Mouse (Mus musculus) heart, embryonic 13.5 days (tissue): ENCODE measurements around the gene Rasd1. TPM values are rescaled to one million over a fixed set of nuclear protein-coding genes. Genes with fewer than 3 reads are reported as not detected.
A peak's percentile ranks its signal among the peaks of the same experiment; 100 is the strongest.

Experiments
- ATAC-seq: fragments of 200-750 bp; cut with Nextera tagmentation; 2 replicates; pipeline ENCODE4 v1.8.0; 2017; ENCODE audit warnings: moderate TSS enrichment; ENCODE audit not compliant: insufficient number of reproducible peaks, low FRiP score, low TSS enrichment; ENCODE audit errors: extremely low read depth
- H3K27ac ChIP-seq: fragments of 300-500 bp; sonication (generic); replicated peaks from 2 replicates; pipeline ENCODE4 v1.5.1; 2015; ENCODE audit warnings: moderate library complexity, mild to moderate bottlenecking, inconsistent platforms
- H3K27me3 ChIP-seq: fragments of 300-500 bp; sonication (generic); replicated peaks from 2 replicates; pipeline ENCODE4 v1.6.1; 2015; ENCODE audit warnings: mild to moderate bottlenecking, inconsistent platforms
- H3K36me3 ChIP-seq: fragments of 300-500 bp; sonication (generic); 2 replicates; pipeline ENCODE4 v1.6.1; 2015; ENCODE audit warnings: mild to moderate bottlenecking, inconsistent platforms
- H3K4me1 ChIP-seq: fragments of 300-500 bp; sonication (generic); 2 replicates; pipeline ENCODE4 v1.6.1; 2015; ENCODE audit warnings: inconsistent platforms
- H3K4me2 ChIP-seq: fragments of 300-500 bp; sonication (generic); 2 replicates; pipeline ENCODE4 v1.6.1; 2015; ENCODE audit warnings: inconsistent platforms, mild to moderate bottlenecking, moderate library complexity
- H3K4me3 ChIP-seq: fragments of 300-500 bp; sonication (generic); 2 replicates; pipeline ENCODE4 v1.5.1; 2015; ENCODE audit warnings: moderate library complexity, mild to moderate bottlenecking, inconsistent platforms
- H3K9ac ChIP-seq: fragments of 300-500 bp; sonication (generic); 2 replicates; pipeline ENCODE4 v1.6.1; 2015; ENCODE audit warnings: inconsistent platforms, mild to moderate bottlenecking, moderate library complexity
- H3K9me3 ChIP-seq: fragments of 300-500 bp; sonication (generic); 2 replicates; pipeline ENCODE4 v1.6.1; 2016; ENCODE audit warnings: inconsistent platforms
- WGBS: fragments of 180-500 bp; shearing (Covaris S2); methylation state at CpG from one replicate; pipeline ENCODE4 v1.1.7; 2015; ENCODE audit warnings: mixed read lengths; 5-methylcytosine and 5-hydroxymethylcytosine counted together
- polyA plus RNA-seq: library from polyadenylated mRNA; unstranded; fragments of >200 nt; fragmentation: Nextera tagmentation; extraction: Ambion mirVana; gene quantifications from 2 replicates; pipeline ENCODE4 v1.2.1, GENCODE M21; 2015

Rasd1 gene
- 8.0 and 8.3 TPM in 2 replicates for polyA plus RNA-seq

DNA sequence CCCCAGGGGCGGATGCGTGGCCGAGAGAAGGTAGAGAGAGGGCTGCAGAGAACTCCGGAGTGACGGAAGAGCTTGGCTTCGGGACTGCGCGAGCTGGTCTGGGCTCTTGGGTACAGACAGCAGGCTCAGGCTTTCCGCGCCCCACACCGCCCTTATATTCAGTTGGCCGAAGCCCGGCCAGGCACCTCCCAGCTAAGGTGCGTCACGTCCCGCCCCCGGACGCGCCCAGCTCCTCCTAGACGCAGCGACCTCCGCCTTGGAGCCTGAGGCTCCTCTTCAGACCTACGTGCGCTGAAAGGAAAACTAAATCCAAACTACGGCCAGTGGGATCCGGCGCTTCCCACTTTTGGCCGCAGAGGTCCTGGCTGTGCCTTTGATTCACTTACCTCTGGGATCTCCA lies at the start of gene Rasd1:
Gene Rasd1 (minus strand): TSS at position 127 of the 400 bp plus-strand sequence.
- Histone ChIP-seq H3K27me3 (peaks cover 13% of the 10 kb centered on the region; the same call in 1 of the 2 replicates), H3K27ac (peak within 1 kb of the TSS; percentile 87), H3K9ac (peak within 1 kb of the TSS; percentile 77), H3K36me3 (peaks cover 25% of the 10 kb centered on the region), H3K9me3 (no peaks in the 10 kb centered on the region), H3K4me1 (peaks cover 60% of the 10 kb centered on the region), H3K4me2 (peak within 1 kb of the TSS; percentile 80), H3K4me3 (peak within 1 kb of the TSS; percentile 57)
- ATAC-seq = peak; percentile 63
- under 1% methylated on average over 28 of the region's 28 CpGs for WGBS

DNA sequence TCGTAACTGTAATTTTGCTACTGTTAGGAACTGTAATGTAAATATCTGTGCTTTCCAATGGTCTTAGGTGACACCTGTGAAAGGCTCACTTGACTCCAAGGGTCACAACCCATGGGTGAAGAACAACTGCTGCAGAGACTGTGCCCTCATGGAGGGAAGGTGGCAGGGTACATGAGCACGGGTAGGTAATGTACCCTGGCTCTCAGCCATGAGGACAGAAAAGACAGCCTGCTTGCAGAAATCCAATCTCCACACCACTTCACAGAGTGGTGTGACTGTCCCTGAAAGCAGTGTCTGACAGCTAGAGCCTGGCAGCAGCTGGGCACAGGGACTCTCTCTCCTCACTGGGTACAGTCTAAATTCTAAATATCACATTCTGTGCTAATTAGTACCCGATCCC lies 46.8 kb upstream of the Rasd1 start:
- Histone ChIP-seq H3K27ac (no peak overlapping the region), H3K27me3 (no peaks in the 10 kb centered on the region), H3K4me3 (no peak overlapping the region), H3K9ac (0 out of 2 replicates have a peak overlapping the region, but pooled peaks have one; percentile 33), H3K4me1 (0 out of 2 replicates have a peak, but pooled peaks cover 10% of the 10 kb centered on the region), H3K9me3 (no peaks in the 10 kb centered on the region), H3K4me2 (no peak overlapping the region), H3K36me3 (no peaks in the 10 kb centered on the region)
- 66% methylated on average over 3 of the region's 3 CpGs for WGBS
- no peak for ATAC-seq

DNA sequence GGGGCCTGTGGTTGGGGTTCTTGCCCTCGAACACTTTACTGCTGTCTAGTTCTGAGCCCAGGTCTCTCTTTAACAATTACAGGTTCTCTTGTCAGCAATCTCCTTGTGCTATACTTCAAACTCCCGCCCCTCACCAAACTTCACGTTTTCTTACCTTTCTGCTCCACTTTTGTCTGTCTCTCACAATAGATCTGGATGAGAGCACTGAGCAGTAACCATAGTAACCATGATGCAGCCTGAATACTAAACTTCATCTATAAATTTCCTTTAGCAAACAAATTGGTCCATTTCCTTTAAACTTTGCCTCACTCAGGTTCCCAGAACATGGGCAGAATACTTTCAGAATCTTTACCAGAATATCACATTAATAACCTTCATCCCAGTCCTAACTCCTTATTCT lies 44.7 kb upstream of the Rasd1 start:
- no peaks in the 10 kb centered on the region for H3K36me3 ChIP-seq
- no peak for ATAC-seq

DNA sequence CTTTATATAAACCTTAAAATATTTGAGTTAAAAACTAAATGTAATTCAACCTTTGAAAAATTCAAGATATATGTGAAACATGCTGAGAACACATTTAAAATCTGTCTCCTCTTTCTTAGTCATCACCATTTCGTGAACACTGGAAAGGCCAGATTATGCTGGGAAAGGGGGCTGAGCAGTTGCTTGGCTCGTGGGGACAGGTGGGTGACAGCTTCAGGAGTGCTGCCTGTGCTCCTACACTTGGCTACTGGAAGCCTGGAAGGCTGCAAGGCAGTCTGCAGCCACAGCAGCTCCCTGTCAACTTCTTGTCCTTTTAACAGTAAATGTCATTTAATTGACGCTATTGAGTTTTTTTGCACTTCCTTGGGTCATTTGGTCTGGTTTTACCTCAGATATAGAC lies 41.1 kb upstream of the Rasd1 start:
- H3K4me2 ChIP-seq = no peak overlapping the region
- WGBS = 62% methylated on average over 3 of the region's 3 CpGs
- peaks cover 5% of the 10 kb centered on the region; the same call in 1 of the 2 replicates for H3K4me1 ChIP-seq
- no peaks in the 10 kb centered on the region for H3K27me3 ChIP-seq
- H3K36me3 ChIP-seq = no peaks in the 10 kb centered on the region
- H3K9me3 ChIP-seq = no peaks in the 10 kb centered on the region
- H3K9ac ChIP-seq = no peak overlapping the region
- no peak for ATAC-seq
- no peak overlapping the region for H3K27ac ChIP-seq
- no peak overlapping the region for H3K4me3 ChIP-seq

More for the DNA sequence above, 44.7 kb upstream of the Rasd1 start:
- no peak overlapping the region for H3K4me2 ChIP-seq
- H3K9ac ChIP-seq = no peak overlapping the region
- H3K9me3 ChIP-seq = no peaks in the 10 kb centered on the region
- no peak overlapping the region for H3K27ac ChIP-seq
- H3K27me3 ChIP-seq = no peaks in the 10 kb centered on the region
- no peak overlapping the region for H3K4me3 ChIP-seq
- H3K4me1 ChIP-seq = 0 out of 2 replicates have a peak, but pooled peaks cover 9% of the 10 kb centered on the region
- 75% methylated on average over 3 of the region's 3 CpGs for WGBS

DNA sequence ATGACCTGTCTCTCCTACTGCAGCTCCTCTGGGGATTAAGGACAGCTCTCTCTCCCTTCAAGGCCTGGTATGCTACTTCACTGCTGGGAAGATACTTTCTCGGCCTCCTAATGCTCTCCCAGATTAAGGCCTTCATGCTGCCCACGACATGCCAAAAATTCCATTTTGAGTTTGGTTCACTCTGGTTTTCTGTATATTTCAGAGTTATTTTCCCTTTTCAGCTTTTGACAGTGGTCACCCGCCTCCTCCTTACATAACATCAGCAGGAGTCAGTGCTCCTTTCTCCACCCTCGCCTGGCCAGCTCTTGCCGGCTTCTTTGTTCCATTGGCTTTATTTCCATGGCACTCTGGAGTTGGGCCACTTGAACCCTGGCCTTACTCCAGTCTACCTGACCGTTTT lies 40.0 kb upstream of the Rasd1 start:
- 69% methylated on average over 6 of the region's 6 CpGs for WGBS
- H3K4me3 ChIP-seq = no peak overlapping the region
- no peak overlapping the region for H3K4me2 ChIP-seq
- no peak overlapping the region for H3K9ac ChIP-seq
- no peaks in the 10 kb centered on the region for H3K9me3 ChIP-seq
- no peak for ATAC-seq
- H3K27me3 ChIP-seq = no peaks in the 10 kb centered on the region
- no peak overlapping the region for H3K27ac ChIP-seq
- H3K36me3 ChIP-seq = no peaks in the 10 kb centered on the region
- H3K4me1 ChIP-seq = peaks cover 5% of the 10 kb centered on the region; the same call in 1 of the 2 replicates

DNA sequence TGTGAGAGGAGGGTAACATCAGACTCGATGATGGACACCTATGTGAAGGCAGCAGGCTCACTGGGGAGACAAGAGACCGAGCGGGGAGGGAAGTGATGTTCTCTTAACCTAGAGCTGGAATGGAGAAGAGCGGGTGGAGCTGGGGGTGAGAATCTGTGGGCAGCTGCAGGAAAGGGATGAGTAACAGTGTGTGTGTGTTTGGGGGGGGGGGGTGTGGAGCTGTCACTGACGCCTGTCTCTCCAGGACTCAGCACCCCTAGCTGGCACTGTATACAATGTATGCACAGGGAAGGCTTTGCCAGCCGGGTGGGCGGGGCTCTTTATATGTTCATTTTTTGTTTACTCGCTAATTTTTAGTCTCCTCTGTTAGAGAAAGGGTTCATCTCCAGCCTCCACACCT lies 39.1 kb upstream of the Rasd1 start:
- H3K27me3 ChIP-seq = no peaks in the 10 kb centered on the region
- no peak for ATAC-seq
- H3K36me3 ChIP-seq = no peaks in the 10 kb centered on the region
- no peak overlapping the region for H3K27ac ChIP-seq
- no peak overlapping the region for H3K9ac ChIP-seq
- H3K4me1 ChIP-seq = peaks cover 5% of the 10 kb centered on the region; the same call in 1 of the 2 replicates
- WGBS = 74% methylated on average over 8 of the region's 8 CpGs
- no peaks in the 10 kb centered on the region for H3K9me3 ChIP-seq
- H3K4me2 ChIP-seq = no peak overlapping the region
- H3K4me3 ChIP-seq = no peak overlapping the region

DNA sequence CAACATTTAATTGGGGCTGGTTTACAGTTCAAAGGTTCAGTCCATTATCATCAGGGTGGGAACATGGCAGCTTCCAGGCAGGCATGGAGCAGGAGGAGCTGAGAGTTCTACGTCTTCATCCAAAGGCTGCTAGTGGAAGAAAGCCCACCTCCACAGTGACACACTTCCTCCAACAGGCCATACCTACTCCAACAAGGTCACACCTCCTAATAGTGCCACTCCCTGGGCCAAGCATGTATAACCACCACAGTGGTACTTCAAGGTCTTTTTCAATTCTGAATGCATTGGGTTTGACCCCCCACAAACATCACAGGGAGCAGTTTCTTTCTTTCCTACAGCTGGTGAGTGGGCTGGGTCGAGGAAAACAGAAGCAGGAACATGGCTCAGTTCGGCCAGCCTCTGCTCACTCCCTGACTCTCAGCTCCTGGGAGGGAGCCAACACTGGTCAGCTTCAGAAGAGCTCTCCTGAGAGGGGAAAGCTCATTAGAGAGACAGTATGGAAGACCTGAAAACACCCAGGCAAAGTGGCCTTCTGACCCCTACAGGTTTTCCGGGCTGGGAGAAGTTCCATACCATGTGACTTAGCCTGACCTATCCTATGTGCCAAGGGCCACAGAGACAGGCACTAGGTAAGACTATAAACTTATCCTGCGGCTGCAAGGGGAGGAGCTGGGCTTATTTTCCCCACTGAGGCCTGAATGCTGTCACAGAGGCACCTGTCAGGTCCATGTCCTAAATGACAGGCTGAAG lies 36.7 kb upstream of the Rasd1 start:
- Histone ChIP-seq H3K4me1 (peaks cover 5% of the 10 kb centered on the region; the same call in 1 of the 2 replicates), H3K27me3 (no peaks in the 10 kb centered on the region), H3K27ac (no peak overlapping the region), H3K4me3 (no peak overlapping the region), H3K36me3 (no peaks in the 10 kb centered on the region), H3K4me2 (no peak overlapping the region), H3K9ac (no peak overlapping the region), H3K9me3 (no peaks in the 10 kb centered on the region)
- no peak for ATAC-seq
- WGBS = 55% methylated on average over 5 of the region's 5 CpGs

DNA sequence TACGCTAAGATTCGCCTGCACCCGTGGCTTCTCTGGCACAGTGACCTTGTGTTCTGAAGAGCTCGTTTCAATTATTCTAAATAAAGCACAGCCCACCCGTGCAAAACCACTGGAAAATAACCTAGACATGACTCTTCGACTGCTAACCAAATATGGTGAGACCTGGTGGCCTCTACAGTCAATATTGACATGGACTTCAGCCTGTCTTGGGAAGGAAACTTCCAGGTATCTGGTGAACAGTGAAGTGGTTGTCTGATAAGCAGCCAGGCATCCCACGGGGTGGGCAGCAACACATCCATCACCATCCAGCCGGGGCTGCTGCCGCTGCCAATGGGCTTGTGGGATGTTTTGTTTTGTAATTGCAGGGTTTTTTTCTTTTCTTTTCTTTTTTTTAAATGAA lies 29.6 kb upstream of the Rasd1 start:
- Histone ChIP-seq H3K9ac (no peak overlapping the region), H3K4me3 (no peak overlapping the region), H3K27me3 (no peaks in the 10 kb centered on the region), H3K4me2 (peak overlapping the region; percentile 25; the same call in 1 of the 2 replicates), H3K36me3 (no peaks in the 10 kb centered on the region), H3K27ac (no peak overlapping the region; the same call in 1 of the 2 replicates), H3K4me1 (peaks cover 19% of the 10 kb centered on the region), H3K9me3 (no peaks in the 10 kb centered on the region)
- WGBS = 25% methylated on average over 9 of the region's 9 CpGs
- ATAC-seq = no peak

DNA sequence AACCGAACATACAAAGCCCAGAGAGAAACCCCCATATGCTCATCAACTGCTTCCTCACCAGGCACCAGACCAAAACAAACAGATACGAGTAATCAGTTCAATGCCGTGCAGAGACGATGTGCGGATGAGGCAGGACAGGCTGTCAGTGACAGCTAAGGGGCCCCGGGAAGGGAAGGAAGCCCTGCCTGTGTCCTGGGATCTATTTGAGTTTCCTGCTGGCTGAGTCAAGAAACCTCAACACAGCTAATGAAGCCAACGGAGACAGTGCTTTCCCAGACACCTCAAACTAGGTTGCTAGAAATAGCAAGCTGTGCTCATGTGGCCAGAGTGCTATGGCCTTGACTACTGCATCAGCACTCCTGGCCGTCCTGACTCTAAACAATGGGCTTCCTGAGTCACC lies 26.6 kb upstream of the Rasd1 start:
- 27% methylated on average over 8 of the region's 8 CpGs for WGBS
- ATAC-seq = no peak; the same call in 1 of the 2 replicates
- H3K9me3 ChIP-seq = no peaks in the 10 kb centered on the region
- H3K27me3 ChIP-seq = no peaks in the 10 kb centered on the region
- H3K27ac ChIP-seq = peak overlapping the region; percentile 68
- peaks cover 19% of the 10 kb centered on the region for H3K4me1 ChIP-seq
- no peak overlapping the region for H3K4me3 ChIP-seq
- H3K9ac ChIP-seq = no peak overlapping the region
- H3K4me2 ChIP-seq = no peak overlapping the region
- no peaks in the 10 kb centered on the region for H3K36me3 ChIP-seq

DNA sequence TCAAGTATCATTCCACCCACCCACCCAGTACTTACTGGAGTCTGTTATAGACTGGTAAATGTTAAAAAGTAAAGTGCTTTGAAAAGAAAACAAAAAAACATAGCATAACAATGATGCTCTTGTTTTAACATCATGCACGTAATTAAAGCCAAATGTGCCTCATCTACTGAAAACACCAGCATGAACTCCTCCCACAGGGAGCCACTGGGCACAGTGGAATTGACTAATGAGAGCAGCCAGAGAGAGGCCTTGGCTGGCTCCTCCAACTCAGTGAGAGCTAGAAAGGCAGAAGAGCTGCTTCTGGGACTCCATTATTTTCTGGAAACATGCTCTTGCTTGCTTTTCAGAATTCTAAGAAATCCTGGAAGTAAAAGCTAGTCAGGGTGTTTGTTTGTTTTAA lies 24.7 kb upstream of the Rasd1 start:
- 87% methylated on average over 1 of the region's 1 CpGs for WGBS
- Histone ChIP-seq H3K4me1 (peaks cover 12% of the 10 kb centered on the region), H3K9me3 (no peaks in the 10 kb centered on the region), H3K9ac (no peak overlapping the region), H3K4me2 (no peak overlapping the region), H3K4me3 (no peak overlapping the region), H3K27me3 (no peaks in the 10 kb centered on the region), H3K27ac (no peak overlapping the region), H3K36me3 (no peaks in the 10 kb centered on the region)
- no peak for ATAC-seq

DNA sequence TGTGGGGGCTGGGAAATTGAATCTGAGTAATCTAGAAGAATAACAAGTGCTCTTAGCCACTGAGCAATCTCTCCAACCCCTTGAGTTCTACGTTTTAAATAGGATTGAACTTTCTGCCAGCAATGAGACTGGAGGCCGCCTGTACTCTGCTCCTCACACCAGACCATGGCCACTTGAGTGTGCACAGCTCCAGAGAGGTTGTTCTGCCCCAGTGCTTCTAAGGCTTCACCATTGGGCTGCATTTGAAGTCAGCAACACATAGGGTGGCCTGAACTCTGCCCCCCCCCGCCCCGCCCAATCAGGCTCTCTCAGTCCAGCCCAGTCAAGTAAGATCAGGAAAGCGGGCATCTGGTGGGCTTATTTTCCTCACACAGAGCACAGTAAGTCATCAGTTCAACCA lies 13.1 kb upstream of the Rasd1 start:
- no peak overlapping the region for H3K4me3 ChIP-seq
- WGBS = 61% methylated on average over 5 of the region's 5 CpGs

DNA sequence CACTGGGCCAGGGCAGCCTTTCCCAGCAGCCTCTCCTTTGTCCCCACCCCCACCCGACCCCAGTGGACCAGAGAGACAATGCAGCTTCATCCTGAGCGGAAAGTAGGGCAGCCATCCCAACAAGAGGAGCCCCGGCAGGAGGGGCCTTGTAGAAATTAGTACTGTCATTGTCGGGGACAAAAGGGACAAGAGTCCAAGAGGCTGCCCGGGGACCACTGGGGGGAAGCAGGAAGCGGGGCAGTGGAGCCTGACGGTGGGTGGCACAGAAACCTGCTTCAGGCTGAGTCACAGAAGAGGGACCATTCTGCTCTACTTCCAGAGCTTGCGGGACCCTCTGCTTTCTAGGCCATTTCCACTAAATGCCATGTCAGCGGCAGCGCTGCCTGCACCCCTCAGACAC lies 10.5 kb upstream of the Rasd1 start:
- Histone ChIP-seq H3K4me1 (peaks cover 23% of the 10 kb centered on the region), H3K9me3 (no peaks in the 10 kb centered on the region), H3K27me3 (no peaks in the 10 kb centered on the region), H3K36me3 (no peaks in the 10 kb centered on the region), H3K27ac (no peak overlapping the region), H3K4me3 (no peak overlapping the region), H3K9ac (no peak overlapping the region), H3K4me2 (no peak overlapping the region)
- WGBS = 60% methylated on average over 10 of the region's 10 CpGs
- no peak for ATAC-seq

More for the DNA sequence above, 13.1 kb upstream of the Rasd1 start:
- Histone ChIP-seq H3K4me1 (0 out of 2 replicates have a peak, but pooled peaks cover 2% of the 10 kb centered on the region), H3K9me3 (no peaks in the 10 kb centered on the region), H3K4me2 (no peak overlapping the region), H3K27ac (no peak overlapping the region), H3K27me3 (no peaks in the 10 kb centered on the region), H3K36me3 (no peaks in the 10 kb centered on the region), H3K9ac (no peak overlapping the region)
- no peak for ATAC-seq
